Mouse (Mus musculus): ENCODE results near the gene Kifc3. TPM values are rescaled to one million over a fixed set of nuclear protein-coding genes. Genes with fewer than 3 reads are reported as not detected.

Kifc3 gene
- polyA plus RNA-seq, 1 experiment from 2014 or later, result 2.3 TPM

- H3K9me3 ChIP-seq (ENCODE audit: control insufficient read depth, low read length), result no peaks in the 10 kb centered on the region
- peak; percentile 73 for DNase-seq (ENCODE audit: low spot score, missing footprints)
- peaks cover 5% of the 10 kb centered on the region; the same call in 1 of the 2 replicates for H3K36me3 ChIP-seq (ENCODE audit: control insufficient read depth, insufficient read depth, low read length)
- H3K4me2 ChIP-seq, result no peak overlapping the region
- 89% methylated on average over 7 of the region's 7 CpGs for WGBS
- H3K9ac ChIP-seq (ENCODE audit: low read length), result no peak overlapping the region
- no peak overlapping the region for H3K4me3 ChIP-seq (ENCODE audit: low read depth, low read length)
- H3K27me3 ChIP-seq (ENCODE audit: control insufficient read depth, insufficient read depth, low read length), result no peaks in the 10 kb centered on the region
- no peak overlapping the region for H3K27ac ChIP-seq (ENCODE audit: low read depth, low read length)
- ATAC-seq (ENCODE audit: low FRiP score), result no peak
- H3K4me1 ChIP-seq (ENCODE audit: control insufficient read depth, insufficient read depth, low read length), result peaks cover 8% of the 10 kb centered on the region
Observed at GRCm38 (mm10) chr8:95085432-95086141, 117.0 kb downstream of the Kifc3 start.

GRCm38 (mm10) chr8:95084744-95085431 lies 117.7 kb downstream of the Kifc3 start:
- H3K4me3 ChIP-seq (ENCODE audit: low read depth, low read length), result no peak overlapping the region
- no peak overlapping the region for H3K27ac ChIP-seq (ENCODE audit: low read depth, low read length)
- ATAC-seq (ENCODE audit: low FRiP score), result no peak

GRCm38 (mm10) chr8:95084261-95084660 lies 118.4 kb downstream of the Kifc3 start:
- H3K9ac ChIP-seq (ENCODE audit: low read length), result no peak overlapping the region
- ATAC-seq (ENCODE audit: low FRiP score), result no peak
- 0 out of 2 replicates have a peak, but pooled peaks cover 5% of the 10 kb centered on the region for H3K36me3 ChIP-seq (ENCODE audit: control insufficient read depth, insufficient read depth, low read length)
- 91% methylated on average over 4 of the region's 4 CpGs for WGBS
- peak; percentile 53 for DNase-seq (ENCODE audit: low spot score, missing footprints)
- H3K27ac ChIP-seq (ENCODE audit: low read depth, low read length), result no peak overlapping the region
- peaks cover 12% of the 10 kb centered on the region for H3K4me1 ChIP-seq (ENCODE audit: control insufficient read depth, insufficient read depth, low read length)
- no peak overlapping the region for H3K4me3 ChIP-seq (ENCODE audit: low read depth, low read length)
- H3K27me3 ChIP-seq (ENCODE audit: control insufficient read depth, insufficient read depth, low read length), result no peaks in the 10 kb centered on the region
- H3K4me2 ChIP-seq, result no peak overlapping the region
- H3K9me3 ChIP-seq (ENCODE audit: control insufficient read depth, low read length), result no peaks in the 10 kb centered on the region

More at GRCm38 (mm10) chr8:95084744-95085431, 117.7 kb downstream of the Kifc3 start:
- Histone ChIP-seq H3K9me3 (ENCODE audit: control insufficient read depth, low read length) (no peaks in the 10 kb centered on the region), H3K9ac (ENCODE audit: low read length) (no peak overlapping the region), H3K4me2 (no peak overlapping the region), H3K36me3 (ENCODE audit: control insufficient read depth, insufficient read depth, low read length) (peaks cover 5% of the 10 kb centered on the region; the same call in 1 of the 2 replicates), H3K27me3 (ENCODE audit: control insufficient read depth, insufficient read depth, low read length) (no peaks in the 10 kb centered on the region), H3K4me1 (ENCODE audit: control insufficient read depth, insufficient read depth, low read length) (peaks cover 12% of the 10 kb centered on the region)
- DNase-seq (ENCODE audit: low spot score, missing footprints), result no peak
- WGBS, result 90% methylated on average over 10 of the region's 10 CpGs

GRCm38 (mm10) chr8:95081650-95082049 lies 121.0 kb downstream of the Kifc3 start:
- 0 out of 2 replicates have a peak overlapping the region, but pooled peaks have one; percentile 3 for H3K27ac ChIP-seq (ENCODE audit: low read depth, low read length)
- H3K4me1 ChIP-seq (ENCODE audit: control insufficient read depth, insufficient read depth, low read length), result peaks cover 12% of the 10 kb centered on the region
- H3K27me3 ChIP-seq (ENCODE audit: control insufficient read depth, insufficient read depth, low read length), result no peaks in the 10 kb centered on the region
- DNase-seq (ENCODE audit: low spot score, missing footprints) (peak; percentile 84), ATAC-seq (ENCODE audit: low FRiP score) (no peak)
- 0 out of 2 replicates have a peak, but pooled peaks cover 5% of the 10 kb centered on the region for H3K36me3 ChIP-seq (ENCODE audit: control insufficient read depth, insufficient read depth, low read length)
- H3K9me3 ChIP-seq (ENCODE audit: control insufficient read depth, low read length), result no peaks in the 10 kb centered on the region
- peak overlapping the region; percentile 56 for H3K4me3 ChIP-seq (ENCODE audit: low read depth, low read length)
- peak overlapping the region; percentile 89 for H3K4me2 ChIP-seq
- H3K9ac ChIP-seq (ENCODE audit: low read length), result peak overlapping the region; percentile 71
- WGBS, result 11% methylated on average over 11 of the region's 11 CpGs

GRCm38 (mm10) chr8:95080381-95081341 lies 122.0 kb downstream of the Kifc3 start, which contains the start of gene Katnb1:
Gene Katnb1, plus strand, starts transcription at chr8:95081186.
- H3K4me3 ChIP-seq (ENCODE audit: low read depth, low read length), result peak within 1 kb of the TSS; percentile 56
- peak within 1 kb of the TSS; percentile 82 for H3K9ac ChIP-seq (ENCODE audit: low read length)
- no peaks in the 10 kb centered on the region for H3K27me3 ChIP-seq (ENCODE audit: control insufficient read depth, insufficient read depth, low read length)
- ATAC-seq (ENCODE audit: low FRiP score) (peak; percentile 97), DNase-seq (ENCODE audit: low spot score, missing footprints) (peak; percentile 99)
- peak within 1 kb of the TSS; percentile 3; the same call in 1 of the 2 replicates for H3K27ac ChIP-seq (ENCODE audit: low read depth, low read length)
- H3K4me2 ChIP-seq, result peak within 1 kb of the TSS; percentile 89
- under 1% methylated on average over 47 of the region's 47 CpGs for WGBS
- H3K9me3 ChIP-seq (ENCODE audit: control insufficient read depth, low read length), result no peaks in the 10 kb centered on the region
- H3K36me3 ChIP-seq (ENCODE audit: control insufficient read depth, insufficient read depth, low read length), result 0 out of 2 replicates have a peak, but pooled peaks cover 5% of the 10 kb centered on the region
- peaks cover 12% of the 10 kb centered on the region for H3K4me1 ChIP-seq (ENCODE audit: control insufficient read depth, insufficient read depth, low read length)

GRCm38 (mm10) chr8:95079305-95079704 lies 123.3 kb downstream of the Kifc3 start:
- H3K9ac ChIP-seq (ENCODE audit: low read length), result no peak overlapping the region
- no peak overlapping the region for H3K4me2 ChIP-seq
- H3K27me3 ChIP-seq (ENCODE audit: control insufficient read depth, insufficient read depth, low read length), result no peaks in the 10 kb centered on the region
- no peak overlapping the region for H3K4me3 ChIP-seq (ENCODE audit: low read depth, low read length)
- H3K36me3 ChIP-seq (ENCODE audit: control insufficient read depth, insufficient read depth, low read length), result 0 out of 2 replicates have a peak, but pooled peaks cover 5% of the 10 kb centered on the region
- ATAC-seq (ENCODE audit: low FRiP score), result no peak
- WGBS, result 85% methylated on average over 4 of the region's 4 CpGs
- H3K4me1 ChIP-seq (ENCODE audit: control insufficient read depth, insufficient read depth, low read length), result peaks cover 12% of the 10 kb centered on the region
- no peaks in the 10 kb centered on the region for H3K9me3 ChIP-seq (ENCODE audit: control insufficient read depth, low read length)
- DNase-seq (ENCODE audit: low spot score, missing footprints), result no peak
- H3K27ac ChIP-seq (ENCODE audit: low read depth, low read length), result no peak overlapping the region

- peak; percentile 33 for DNase-seq (ENCODE audit: low spot score, missing footprints)
- WGBS, result 81% methylated on average over 3 of the region's 3 CpGs
- Histone ChIP-seq H3K4me2 (no peak overlapping the region), H3K4me1 (ENCODE audit: control insufficient read depth, insufficient read depth, low read length) (peaks cover 12% of the 10 kb centered on the region), H3K27ac (ENCODE audit: low read depth, low read length) (no peak overlapping the region), H3K4me3 (ENCODE audit: low read depth, low read length) (no peak overlapping the region), H3K9me3 (ENCODE audit: control insufficient read depth, low read length) (no peaks in the 10 kb centered on the region), H3K9ac (ENCODE audit: low read length) (no peak overlapping the region), H3K36me3 (ENCODE audit: control insufficient read depth, insufficient read depth, low read length) (0 out of 2 replicates have a peak, but pooled peaks cover 1% of the 10 kb centered on the region), H3K27me3 (ENCODE audit: control insufficient read depth, insufficient read depth, low read length) (no peaks in the 10 kb centered on the region)
- no peak for ATAC-seq (ENCODE audit: low FRiP score)
Observed at GRCm38 (mm10) chr8:95078055-95078454, 124.6 kb downstream of the Kifc3 start.

GRCm38 (mm10) chr8:95076151-95076550 lies 126.5 kb downstream of the Kifc3 start:
- Histone ChIP-seq H3K4me2 (no peak overlapping the region), H3K9ac (ENCODE audit: low read length) (no peak overlapping the region), H3K4me1 (ENCODE audit: control insufficient read depth, insufficient read depth, low read length) (peaks cover 4% of the 10 kb centered on the region; the same call in 1 of the 2 replicates), H3K9me3 (ENCODE audit: control insufficient read depth, low read length) (no peaks in the 10 kb centered on the region), H3K27me3 (ENCODE audit: control insufficient read depth, insufficient read depth, low read length) (no peaks in the 10 kb centered on the region), H3K27ac (ENCODE audit: low read depth, low read length) (no peak overlapping the region), H3K36me3 (ENCODE audit: control insufficient read depth, insufficient read depth, low read length) (no peaks in the 10 kb centered on the region), H3K4me3 (ENCODE audit: low read depth, low read length) (no peak overlapping the region)
- DNase-seq (ENCODE audit: low spot score, missing footprints) (no peak), ATAC-seq (ENCODE audit: low FRiP score) (no peak)
- WGBS, result 79% methylated on average over 17 of the region's 17 CpGs

All from midbrain, embryonic 11.5 days (tissue).